Mouse (Mus musculus): ENCODE data around the gene Hacl1. TPM values are rescaled to one million over a fixed set of nuclear protein-coding genes. Genes with fewer than 3 reads are reported as not detected.

Hacl1 gene
- total RNA-seq, 1 experiment: 8.4 TPM

DNA sequence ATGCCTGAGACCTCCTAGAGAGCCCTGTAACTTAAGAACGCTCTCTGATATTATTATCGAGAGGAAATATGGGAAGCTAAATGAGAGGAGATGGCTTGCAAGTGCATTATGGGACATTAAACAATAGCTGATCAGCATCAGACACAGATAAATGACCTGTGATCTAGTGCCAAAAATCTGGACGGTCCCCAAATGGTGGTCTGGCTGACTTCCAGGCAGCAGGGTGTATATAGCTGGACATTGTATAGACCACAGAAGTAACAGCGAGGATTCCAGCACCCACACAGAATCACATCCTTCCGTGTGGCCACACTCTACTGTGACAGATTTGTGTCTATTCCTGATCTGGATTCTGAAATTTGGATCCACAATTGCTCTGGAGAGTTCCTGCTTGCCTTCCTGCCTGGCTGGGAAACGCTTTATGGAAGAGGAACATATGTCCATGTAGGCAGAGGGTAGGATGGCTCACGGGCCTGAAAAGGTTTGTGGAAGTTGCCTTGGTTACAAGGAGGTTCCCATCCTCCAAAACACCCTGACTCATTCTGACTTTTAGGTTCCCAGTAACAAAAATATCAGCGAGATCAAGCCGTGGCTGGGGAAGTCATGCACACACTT, 68.4 kb downstream of the Hacl1 start:
- in situ Hi-C loops (cut with MboI; ENCODE audit: low sequenced_read_pairs in 2 of 2, unreplicated experiment in 2 of 2): no loop called here
- Histone ChIP-seq H3K9ac (ENCODE audit: insufficient read depth, low read depth, low read length, poor library complexity, severe bottlenecking) (no peak overlapping the region), H3K27ac (ENCODE audit: insufficient read depth, low read depth, low read length, poor library complexity, severe bottlenecking) (no peak overlapping the region), H3K36me3 (ENCODE audit: control insufficient read depth, insufficient read depth, low read length, poor library complexity, severe bottlenecking) (no peaks in the 10 kb centered on the region), H3K4me1 (ENCODE audit: control insufficient read depth in 2 of 2, insufficient read depth in 2 of 2, low read length in 2 of 2, poor library complexity in 1 of 2) (peaks cover 0 to 2% of the 10 kb centered on the region in 2 experiments; a peak in 1 of 4 replicates), H3K9me3 (ENCODE audit: control insufficient read depth, insufficient read depth, low read depth, low read length) (no peaks in the 10 kb centered on the region), H3K4me3 (ENCODE audit: insufficient read depth in 1 of 2, low read depth in 1 of 2, low read length in 2 of 2, poor library complexity in 1 of 2, severe bottlenecking in 1 of 2) (no peak overlapping the region)
- TF ChIP-seq ZC3H11A (IDR thresholded peaks at IDR 0.05; ENCODE audit: borderline replicate concordance, low read depth, low read length) (no peak), CHD2 (IDR thresholded peaks at IDR 0.05; ENCODE audit: low read depth, low read length) (no peak), HCFC1 (IDR thresholded peaks at IDR 0.05; ENCODE audit: borderline replicate concordance, insufficient read depth, low read length) (no peak), MAFK (IDR thresholded peaks at IDR 0.05; ENCODE audit: insufficient read depth, low read depth, low read length) (no peak), ZNF384 (IDR thresholded peaks at IDR 0.05; ENCODE audit: low read depth, low read length) (no peak)
- no peak for DNase-seq (ENCODE audit: low read depth, low spot score)

DNA sequence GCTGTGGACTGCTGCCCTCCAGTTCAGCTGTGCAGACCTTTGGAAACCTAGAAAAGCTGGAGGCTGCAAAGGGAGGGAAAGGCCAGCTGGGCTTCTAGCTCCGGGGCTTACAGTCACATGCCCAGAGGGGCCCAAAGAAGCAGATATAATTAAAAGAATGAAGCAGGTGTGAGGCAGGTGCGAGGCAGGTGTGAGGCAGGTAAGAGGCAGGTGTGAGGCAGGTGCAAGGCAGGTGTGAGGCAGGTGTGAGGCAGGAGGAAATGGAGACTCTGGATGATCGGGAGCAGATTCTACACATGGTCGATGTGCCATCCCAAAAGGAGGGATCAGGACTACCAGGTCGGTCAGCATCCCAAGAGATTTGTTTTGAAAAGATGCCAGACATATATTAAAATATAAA, 69.7 kb downstream of the Hacl1 start:
- H3K9ac ChIP-seq (ENCODE audit: insufficient read depth, low read depth, low read length, poor library complexity, severe bottlenecking): no peak overlapping the region
- in situ Hi-C loops (cut with MboI; ENCODE audit: low sequenced_read_pairs in 2 of 2, unreplicated experiment in 2 of 2): no loop called here
- DNase-seq (ENCODE audit: low read depth, low spot score): no peak
- TF ChIP-seq HCFC1 (IDR thresholded peaks at IDR 0.05; ENCODE audit: borderline replicate concordance, insufficient read depth, low read length) (no peak), ZNF384 (IDR thresholded peaks at IDR 0.05; ENCODE audit: low read depth, low read length) (no peak), ZC3H11A (IDR thresholded peaks at IDR 0.05; ENCODE audit: borderline replicate concordance, low read depth, low read length) (no peak), CHD2 (IDR thresholded peaks at IDR 0.05; ENCODE audit: low read depth, low read length) (no peak), MAFK (IDR thresholded peaks at IDR 0.05; ENCODE audit: insufficient read depth, low read depth, low read length) (no peak)
- H3K27ac ChIP-seq (ENCODE audit: insufficient read depth, low read depth, low read length, poor library complexity, severe bottlenecking): no peak overlapping the region
- no peaks in the 10 kb centered on the region for H3K9me3 ChIP-seq (ENCODE audit: control insufficient read depth, insufficient read depth, low read depth, low read length)
- H3K4me1 ChIP-seq (ENCODE audit: control insufficient read depth in 2 of 2, insufficient read depth in 2 of 2, low read length in 2 of 2, poor library complexity in 1 of 2): peaks cover 0 to 2% of the 10 kb centered on the region in 2 experiments; a peak in 1 of 4 replicates
- H3K36me3 ChIP-seq (ENCODE audit: control insufficient read depth, insufficient read depth, low read length, poor library complexity, severe bottlenecking): no peaks in the 10 kb centered on the region
- H3K4me3 ChIP-seq (ENCODE audit: insufficient read depth in 1 of 2, low read depth in 1 of 2, low read length in 2 of 2, poor library complexity in 1 of 2, severe bottlenecking in 1 of 2): no peak overlapping the region

DNA sequence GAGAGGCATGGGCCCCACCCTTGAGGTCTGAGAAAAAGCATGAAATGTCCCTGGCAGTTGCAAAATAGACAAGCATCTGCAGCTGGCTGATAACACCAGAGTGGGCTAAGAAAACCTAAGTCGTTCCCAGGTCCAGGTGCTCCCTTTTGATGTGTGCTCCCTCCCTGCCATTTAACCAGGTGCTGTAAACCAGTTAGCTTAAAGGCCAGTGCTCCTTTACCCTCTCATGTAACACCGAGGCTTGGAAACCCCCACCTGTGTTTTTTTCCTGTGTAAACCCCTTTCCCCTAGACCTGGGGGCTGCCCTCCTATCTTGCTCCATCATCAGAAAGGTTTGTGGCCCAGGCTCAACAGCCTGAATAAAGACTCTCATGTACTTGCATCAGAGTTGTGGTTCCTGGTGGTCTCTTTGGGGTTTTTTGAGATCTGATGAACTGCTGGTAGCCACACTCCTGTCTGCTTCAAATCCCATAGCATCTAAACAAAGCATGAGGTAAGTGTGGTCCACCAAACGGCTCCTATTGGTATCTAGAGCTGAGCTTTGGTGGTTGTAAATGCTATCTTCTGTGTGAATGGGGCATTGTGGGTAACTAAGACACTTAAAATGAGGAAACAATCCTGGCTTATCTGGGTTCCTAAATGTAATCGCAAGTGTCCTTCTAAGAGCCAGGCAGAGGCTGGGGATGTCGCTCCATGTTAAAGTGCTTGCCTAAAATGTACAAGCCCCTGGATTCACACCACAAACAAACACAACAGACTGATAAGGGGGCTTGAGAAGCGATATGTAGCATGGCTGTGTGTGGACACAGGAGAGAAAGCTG, 70.7 kb downstream of the Hacl1 start:
- Histone ChIP-seq H3K9me3 (ENCODE audit: control insufficient read depth, insufficient read depth, low read depth, low read length) (no peaks in the 10 kb centered on the region), H3K27ac (ENCODE audit: insufficient read depth, low read depth, low read length, poor library complexity, severe bottlenecking) (no peak overlapping the region), H3K36me3 (ENCODE audit: control insufficient read depth, insufficient read depth, low read length, poor library complexity, severe bottlenecking) (no peaks in the 10 kb centered on the region), H3K4me3 (ENCODE audit: insufficient read depth in 1 of 2, low read depth in 1 of 2, low read length in 2 of 2, poor library complexity in 1 of 2, severe bottlenecking in 1 of 2) (no peak overlapping the region), H3K9ac (ENCODE audit: insufficient read depth, low read depth, low read length, poor library complexity, severe bottlenecking) (no peak overlapping the region), H3K4me1 (ENCODE audit: control insufficient read depth in 2 of 2, insufficient read depth in 2 of 2, low read length in 2 of 2, poor library complexity in 1 of 2) (no peaks in the 10 kb centered on the region)
- TF ChIP-seq HCFC1 (IDR thresholded peaks at IDR 0.05; ENCODE audit: borderline replicate concordance, insufficient read depth, low read length) (no peak), MAFK (IDR thresholded peaks at IDR 0.05; ENCODE audit: insufficient read depth, low read depth, low read length) (no peak), CHD2 (IDR thresholded peaks at IDR 0.05; ENCODE audit: low read depth, low read length) (no peak), ZC3H11A (IDR thresholded peaks at IDR 0.05; ENCODE audit: borderline replicate concordance, low read depth, low read length) (no peak), ZNF384 (IDR thresholded peaks at IDR 0.05; ENCODE audit: low read depth, low read length) (no peak)
- no peak for DNase-seq (ENCODE audit: low read depth, low spot score)
- in situ Hi-C loops (cut with MboI; ENCODE audit: low sequenced_read_pairs in 2 of 2, unreplicated experiment in 2 of 2): no loop called here

DNA sequence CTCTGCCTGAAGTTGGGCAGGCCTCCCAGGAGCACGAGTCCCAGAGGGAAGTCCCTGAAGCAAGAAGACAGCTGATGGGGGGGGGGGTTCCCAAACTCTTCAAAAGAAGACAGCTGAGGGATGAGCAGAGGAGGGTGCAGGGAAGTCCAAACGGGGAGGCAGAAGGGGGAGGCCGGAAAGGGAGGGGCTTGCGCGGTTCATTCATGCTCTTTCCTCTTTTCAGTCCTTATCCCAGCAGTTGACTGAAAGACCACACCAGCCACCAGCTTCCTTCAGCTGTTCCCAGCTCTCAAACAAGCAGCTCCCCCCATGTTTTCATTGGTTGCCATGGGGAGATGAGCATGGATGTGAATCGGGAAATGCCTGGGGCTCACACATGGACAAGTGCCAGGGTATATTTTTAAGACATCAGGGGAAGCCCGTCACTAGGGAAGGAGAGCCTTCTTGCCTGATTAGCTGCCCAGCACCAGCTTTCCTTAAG, 71.9 kb downstream of the Hacl1 start:
- in situ Hi-C loops (cut with MboI; ENCODE audit: low sequenced_read_pairs in 2 of 2, unreplicated experiment in 2 of 2): no loop called here
- no peaks in the 10 kb centered on the region for H3K9me3 ChIP-seq (ENCODE audit: control insufficient read depth, insufficient read depth, low read depth, low read length)

More for the DNA sequence above, 71.9 kb downstream of the Hacl1 start:
- Histone ChIP-seq H3K27ac (ENCODE audit: insufficient read depth, low read depth, low read length, poor library complexity, severe bottlenecking) (no peak overlapping the region), H3K9ac (ENCODE audit: insufficient read depth, low read depth, low read length, poor library complexity, severe bottlenecking) (no peak overlapping the region), H3K4me1 (ENCODE audit: control insufficient read depth in 2 of 2, insufficient read depth in 2 of 2, low read length in 2 of 2, poor library complexity in 1 of 2) (peaks cover 0 to 2% of the 10 kb centered on the region in 2 experiments; a peak in 1 of 4 replicates), H3K4me3 (ENCODE audit: insufficient read depth in 1 of 2, low read depth in 1 of 2, low read length in 2 of 2, poor library complexity in 1 of 2, severe bottlenecking in 1 of 2) (no peak overlapping the region), H3K36me3 (ENCODE audit: control insufficient read depth, insufficient read depth, low read length, poor library complexity, severe bottlenecking) (no peaks in the 10 kb centered on the region)
- TF ChIP-seq ZNF384 (IDR thresholded peaks at IDR 0.05; ENCODE audit: low read depth, low read length) (no peak), CHD2 (IDR thresholded peaks at IDR 0.05; ENCODE audit: low read depth, low read length) (no peak), HCFC1 (IDR thresholded peaks at IDR 0.05; ENCODE audit: borderline replicate concordance, insufficient read depth, low read length) (no peak), ZC3H11A (IDR thresholded peaks at IDR 0.05; ENCODE audit: borderline replicate concordance, low read depth, low read length) (no peak), MAFK (IDR thresholded peaks at IDR 0.05; ENCODE audit: insufficient read depth, low read depth, low read length) (no peak)
- no peak for DNase-seq (ENCODE audit: low read depth, low spot score)
